Mouse (Mus musculus): ENCODE results near the gene Far2.
"Not testable (repeated sequence)": the region's sequence is repeated elsewhere in the genome, so short reads cannot be mapped to it uniquely, and the experiment has no call there.

The Far2 gene

GRCm38 (mm10) chr6:148116907-148117306 is 69.8 kb downstream of the Far2 start:
- in situ Hi-C loops (cut with MboI, MseI) = no loop called here

GRCm38 (mm10) chr6:148117696-148118095 is 70.6 kb downstream of the Far2 start:
- in situ Hi-C loops (cut with MboI, MseI) = no loop called here

GRCm38 (mm10) chr6:148120703-148121102 is 73.6 kb downstream of the Far2 start:
- in situ Hi-C loops (cut with MboI, MseI) = no loop called here

- in situ Hi-C loops (cut with MboI, MseI) = not testable (repeated sequence)
These were observed 79.8 kb downstream of the Far2 start for GRCm38 (mm10) chr6:148126851-148127250.

GRCm38 (mm10) chr6:148132314-148132713 is 85.3 kb downstream of the Far2 start:
- in situ Hi-C loops (cut with MboI, MseI) = no loop called here

GRCm38 (mm10) chr6:148133536-148133935 is 86.5 kb downstream of the Far2 start:
- in situ Hi-C loops (cut with MboI, MseI) = no loop called here

GRCm38 (mm10) chr6:148135769-148136382 is 88.8 kb downstream of the Far2 start:
- in situ Hi-C loops (cut with MboI, MseI) = no loop called here

- in situ Hi-C loops (cut with MboI, MseI) = no loop called here
These were observed 92.4 kb downstream of the Far2 start for GRCm38 (mm10) chr6:148139288-148139995.

- in situ Hi-C loops (cut with MboI, MseI) = no loop called here
These were observed 94.8 kb downstream of the Far2 start for GRCm38 (mm10) chr6:148141874-148142273.

GRCm38 (mm10) chr6:148142421-148142820 is 95.4 kb downstream of the Far2 start:
- in situ Hi-C loops (cut with MboI, MseI) = no loop called here

- in situ Hi-C loops (cut with MboI, MseI) = not testable (repeated sequence)
These were observed 105.2 kb downstream of the Far2 start for GRCm38 (mm10) chr6:148152305-148152704.

- in situ Hi-C loops (cut with MboI, MseI) = no loop called here
These were observed 125.8 kb downstream of the Far2 start for GRCm38 (mm10) chr6:148172904-148173303.

GRCm38 (mm10) chr6:148185694-148186093 is 138.6 kb downstream of the Far2 start:
- in situ Hi-C loops (cut with MboI, MseI) = no loop called here

- in situ Hi-C loops (cut with MboI, MseI) = no loop called here
These were observed 147.1 kb downstream of the Far2 start for GRCm38 (mm10) chr6:148193972-148194701.

- in situ Hi-C loops (cut with MboI, MseI) = no loop called here
These were observed 152.1 kb downstream of the Far2 start for GRCm38 (mm10) chr6:148199177-148199576.

- in situ Hi-C loops (cut with MboI, MseI) = no loop called here
These were observed 152.7 kb downstream of the Far2 start for GRCm38 (mm10) chr6:148199729-148200128.

- in situ Hi-C loops (cut with MboI, MseI) = no loop called here
These were observed 158.1 kb downstream of the Far2 start for GRCm38 (mm10) chr6:148205134-148205533.

GRCm38 (mm10) chr6:148207522-148207921 is 160.5 kb downstream of the Far2 start:
- in situ Hi-C loops (cut with MboI, MseI) = no loop called here

- in situ Hi-C loops (cut with MboI, MseI) = no loop called here
These were observed 164.4 kb downstream of the Far2 start for GRCm38 (mm10) chr6:148211391-148211876.

- in situ Hi-C loops (cut with MboI, MseI) = no loop called here
These were observed 165.0 kb downstream of the Far2 start, which contains the start of gene Ergic2 for GRCm38 (mm10) chr6:148211897-148212680. Gene Ergic2 (minus strand): TSS chr6:148212374.

- in situ Hi-C loops (cut with MboI, MseI) = no loop called here
These were observed 167.7 kb downstream of the Far2 start for GRCm38 (mm10) chr6:148214765-148215164.

- in situ Hi-C loops (cut with MboI, MseI) = no loop called here
These were observed 169.7 kb downstream of the Far2 start for GRCm38 (mm10) chr6:148216752-148217151.
